Mouse (Mus musculus) 3T3-L1 (cell line): ENCODE data around the gene Tcea2.

Experiments
- DNase-seq: peaks from one replicate; pipeline ENCODE4 v3.0.0-alpha.2; 2015; ENCODE audit warnings: low read depth, low spot score

Gene Tcea2

GRCm38 (mm10) chr2:181679951-181680715 lies at the start of gene Tcea2:
Gene Tcea2 (plus strand): TSS chr2:181680310.
- peak; percentile 76 for DNase-seq

- no peak for DNase-seq
Measured at GRCm38 (mm10) chr2:181632624-181633023, 47.5 kb upstream of the Tcea2 start.

- no peak for DNase-seq
Measured at GRCm38 (mm10) chr2:181635865-181636264, 44.2 kb upstream of the Tcea2 start.

GRCm38 (mm10) chr2:181644361-181644760 lies 35.7 kb upstream of the Tcea2 start:
- DNase-seq: peak; percentile 78

- DNase-seq: no peak
Measured at GRCm38 (mm10) chr2:181645666-181646065, 34.4 kb upstream of the Tcea2 start.

GRCm38 (mm10) chr2:181646626-181647472 lies 33.3 kb upstream of the Tcea2 start:
- DNase-seq: no peak

GRCm38 (mm10) chr2:181648926-181649325 lies 31.2 kb upstream of the Tcea2 start:
- no peak for DNase-seq

- DNase-seq: no peak
Measured at GRCm38 (mm10) chr2:181653065-181653464, 27.0 kb upstream of the Tcea2 start.

- DNase-seq: no peak
Measured at GRCm38 (mm10) chr2:181653523-181653922, 26.6 kb upstream of the Tcea2 start.

- DNase-seq: no peak
Measured at GRCm38 (mm10) chr2:181656734-181657133, 23.4 kb upstream of the Tcea2 start, which contains the start of gene Gm29797. Gene Gm29797 (plus strand): TSS chr2:181657034.

GRCm38 (mm10) chr2:181657441-181657840 lies 22.7 kb upstream of the Tcea2 start:
- DNase-seq: no peak

- DNase-seq: no peak
Measured at GRCm38 (mm10) chr2:181658528-181658927, 21.6 kb upstream of the Tcea2 start.

GRCm38 (mm10) chr2:181658930-181659555 lies 21.1 kb upstream of the Tcea2 start:
- peak; percentile 33 for DNase-seq

- peak; percentile 70 for DNase-seq
Measured at GRCm38 (mm10) chr2:181659609-181660055, 20.5 kb upstream of the Tcea2 start.

- no peak for DNase-seq
Measured at GRCm38 (mm10) chr2:181662620-181663297, 17.4 kb upstream of the Tcea2 start.

- no peak for DNase-seq
Measured at GRCm38 (mm10) chr2:181663298-181663630, 16.8 kb upstream of the Tcea2 start.

- no peak for DNase-seq
Measured at GRCm38 (mm10) chr2:181670285-181670912, 9.7 kb upstream of the Tcea2 start.

GRCm38 (mm10) chr2:181670913-181671311 lies 9.2 kb upstream of the Tcea2 start:
- DNase-seq: no peak

- DNase-seq: no peak
Measured at GRCm38 (mm10) chr2:181671326-181671725, 8.8 kb upstream of the Tcea2 start, which contains the start of gene Sox18. Gene Sox18 (minus strand): TSS chr2:181671640.

GRCm38 (mm10) chr2:181671984-181672383 lies 8.1 kb upstream of the Tcea2 start:
- DNase-seq: no peak

GRCm38 (mm10) chr2:181673501-181673900 lies 6.6 kb upstream of the Tcea2 start:
- DNase-seq: peak; percentile 57
